Mouse (Mus musculus) limb, embryonic 10.5 days (tissue): ENCODE results near the gene Dclre1a. TPM values are rescaled to one million over a fixed set of nuclear protein-coding genes. Genes with fewer than 3 reads are reported as not detected.
"Not testable (repeated sequence)": the region's sequence is repeated elsewhere in the genome, so short reads cannot be mapped to it uniquely, and the experiment has no call there.

Source experiments
- DNase-seq: peaks from one replicate; pipeline ENCODE4 v3.0.0-alpha.2; 2017; ENCODE audit warnings: low spot score
- H3K27ac ChIP-seq: fragments of 300-500 bp; sonication (generic); 2 replicates; pipeline ENCODE4 v1.5.1; 2016; ENCODE audit warnings: mild to moderate bottlenecking
- H3K27me3 ChIP-seq: fragments of 300-500 bp; sonication (generic); 2 replicates; pipeline ENCODE4 v1.6.1; 2016; ENCODE audit warnings: low read depth, mild to moderate bottlenecking; ENCODE audit not compliant: poor library complexity, severe bottlenecking
- H3K36me3 ChIP-seq: fragments of 300-500 bp; sonication (generic); 2 replicates; pipeline ENCODE4 v1.6.1; 2016; ENCODE audit warnings: mild to moderate bottlenecking, moderate library complexity
- H3K4me1 ChIP-seq: fragments of 300-500 bp; sonication (generic); 2 replicates; pipeline ENCODE4 v1.6.1; 2016
- H3K4me3 ChIP-seq: fragments of 300-500 bp; sonication (generic); 2 replicates; pipeline ENCODE4 v1.5.1; 2016; ENCODE audit warnings: mild to moderate bottlenecking, moderate library complexity
- H3K9me3 ChIP-seq: fragments of 300-500 bp; sonication (generic); replicated peaks from 2 replicates; pipeline ENCODE4 v1.6.1; 2016; ENCODE audit warnings: mild to moderate bottlenecking
- WGBS: fragments of 180-500 bp; shearing (Covaris S2); methylation state at CpG from one replicate; pipeline ENCODE4 v1.1.7; 2016; 5-methylcytosine and 5-hydroxymethylcytosine counted together
- polyA plus RNA-seq: library from polyadenylated mRNA; unstranded; fragments of >200 nt; fragmentation: Nextera tagmentation; extraction: Ambion mirVana; gene quantifications from 2 replicates; pipeline ENCODE4 v1.2.1, GENCODE M21; 2016

Gene Dclre1a
- polyA plus RNA-seq, 1 experiment from 2014 or later, result 20.9 TPM

- 94% methylated on average over 12 of the region's 12 CpGs for WGBS
- H3K27me3 ChIP-seq, result no peaks in the 10 kb centered on the region
- H3K36me3 ChIP-seq, result peaks cover 52% of the 10 kb centered on the region
- DNase-seq, result no peak
- H3K4me3 ChIP-seq, result no peak overlapping the region
- H3K4me1 ChIP-seq, result peaks cover 10% of the 10 kb centered on the region
- no peak overlapping the region for H3K27ac ChIP-seq
- H3K9me3 ChIP-seq, result no peaks in the 10 kb centered on the region
Measured at GRCm38 (mm10) chr19:56543320-56543719, 4.7 kb downstream of the Dclre1a start.

DNA sequence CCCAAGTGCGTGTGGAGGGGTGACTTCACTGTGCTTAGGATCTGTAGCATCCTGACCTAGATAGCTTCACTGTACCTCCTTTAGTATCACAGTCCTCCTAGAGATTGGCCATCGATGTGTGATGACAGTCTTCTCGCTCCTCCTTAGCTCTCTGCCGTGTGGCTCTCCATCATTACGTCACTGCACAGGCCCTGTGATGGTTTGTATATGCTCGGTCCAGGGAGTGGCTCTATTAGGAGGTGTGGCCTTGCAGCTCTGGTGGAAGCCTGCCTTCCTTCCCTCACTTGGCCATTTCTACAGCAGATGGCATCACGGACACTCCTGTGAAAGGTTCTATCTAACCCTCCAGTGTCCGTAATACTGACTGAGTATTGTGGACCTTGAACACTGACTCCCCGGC, 12.3 kb downstream of the Dclre1a start:
- H3K27ac ChIP-seq, result no peak overlapping the region
- H3K4me1 ChIP-seq, result no peaks in the 10 kb centered on the region
- DNase-seq, result no peak
- H3K36me3 ChIP-seq, result peaks cover 55% of the 10 kb centered on the region
- no peaks in the 10 kb centered on the region for H3K9me3 ChIP-seq
- no peaks in the 10 kb centered on the region for H3K27me3 ChIP-seq
- H3K4me3 ChIP-seq, result no peak overlapping the region
- WGBS, result 92% methylated on average over 9 of the region's 9 CpGs

GRCm38 (mm10) chr19:56535064-56535463, 13.0 kb downstream of the Dclre1a start:
- H3K36me3 ChIP-seq, result peaks cover 50% of the 10 kb centered on the region
- no peak overlapping the region for H3K27ac ChIP-seq
- no peak for DNase-seq
- no peak overlapping the region for H3K4me3 ChIP-seq
- H3K9me3 ChIP-seq, result no peaks in the 10 kb centered on the region
- 87% methylated on average over 9 of the region's 9 CpGs for WGBS
- no peaks in the 10 kb centered on the region for H3K27me3 ChIP-seq
- no peaks in the 10 kb centered on the region for H3K4me1 ChIP-seq

- DNase-seq, result no peak
- no peaks in the 10 kb centered on the region for H3K9me3 ChIP-seq
- 95% methylated on average over 3 of the region's 3 CpGs for WGBS
- no peaks in the 10 kb centered on the region for H3K4me1 ChIP-seq
- H3K27ac ChIP-seq, result no peak overlapping the region
- no peak overlapping the region for H3K4me3 ChIP-seq
- peaks cover 45% of the 10 kb centered on the region for H3K36me3 ChIP-seq
- H3K27me3 ChIP-seq, result no peaks in the 10 kb centered on the region
Measured at GRCm38 (mm10) chr19:56534337-56534736, 13.7 kb downstream of the Dclre1a start.

DNA sequence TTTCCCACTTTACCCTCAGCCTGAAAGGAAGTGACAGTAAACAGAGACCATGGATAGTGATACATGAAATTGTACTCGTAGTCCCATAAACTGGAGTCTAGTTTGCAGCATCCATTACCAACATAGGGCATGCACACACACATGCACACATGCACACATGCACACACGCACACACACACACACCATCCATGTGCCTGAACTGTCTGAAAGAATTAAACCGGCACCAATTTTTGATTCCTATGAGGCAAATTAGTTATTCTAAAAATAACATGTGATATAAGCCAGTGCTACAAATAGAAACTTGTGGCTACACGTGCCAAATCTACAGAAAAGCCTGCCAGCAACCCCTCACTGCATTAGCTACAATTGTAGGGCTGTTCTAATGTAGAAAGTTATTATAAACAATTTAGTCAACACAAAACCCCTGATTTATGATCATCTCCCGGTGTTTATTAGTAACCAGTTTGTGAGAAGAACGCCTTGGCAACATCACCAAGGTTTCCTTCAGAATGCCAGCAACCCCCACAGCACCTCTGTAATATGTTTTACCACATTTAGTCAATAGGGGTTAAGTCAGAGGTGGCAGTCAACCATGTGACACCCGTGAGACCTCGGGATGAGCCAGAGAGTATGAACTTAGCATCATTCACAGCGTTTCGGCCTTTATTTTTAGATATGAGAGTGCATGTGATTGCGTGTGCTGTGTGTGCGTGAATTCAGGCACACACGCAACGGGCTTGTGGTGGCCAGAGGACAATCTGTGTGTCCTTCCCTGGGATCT, 14.5 kb downstream of the Dclre1a start:
- no peak for DNase-seq
- Histone ChIP-seq H3K27ac (no peak overlapping the region), H3K9me3 (no peaks in the 10 kb centered on the region), H3K27me3 (no peaks in the 10 kb centered on the region), H3K36me3 (peaks cover 39% of the 10 kb centered on the region), H3K4me3 (no peak overlapping the region), H3K4me1 (no peaks in the 10 kb centered on the region)
- 91% methylated on average over 14 of the region's 14 CpGs for WGBS

DNA sequence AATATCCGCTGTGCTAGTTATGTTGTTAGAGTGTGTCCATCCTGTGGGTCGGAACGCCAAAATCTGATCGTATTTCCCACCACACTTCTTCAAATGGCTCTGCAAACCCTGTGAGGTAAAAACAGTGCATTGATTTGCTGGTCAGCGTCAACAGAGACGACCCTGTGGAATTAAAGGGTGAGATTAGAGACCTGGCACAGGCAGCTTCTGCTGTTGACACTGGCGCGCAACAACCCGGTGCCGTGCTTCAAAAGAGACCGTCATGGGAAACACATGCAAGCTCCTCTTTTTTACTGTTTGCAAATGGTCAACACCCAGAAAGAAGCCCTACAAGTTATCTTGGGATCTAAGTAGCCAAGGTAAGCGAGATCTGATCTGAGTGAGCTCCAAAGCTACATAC, 16.8 kb downstream of the Dclre1a start:
- Histone ChIP-seq H3K4me1 (no peaks in the 10 kb centered on the region), H3K9me3 (no peaks in the 10 kb centered on the region), H3K27ac (no peak overlapping the region), H3K27me3 (no peaks in the 10 kb centered on the region), H3K4me3 (no peak overlapping the region), H3K36me3 (peaks cover 23% of the 10 kb centered on the region)
- WGBS, result 95% methylated on average over 12 of the region's 12 CpGs
- no peak for DNase-seq

GRCm38 (mm10) chr19:56530529-56530928, 17.5 kb downstream of the Dclre1a start:
- not testable (repeated sequence) for H3K4me3 ChIP-seq, H3K27ac ChIP-seq, H3K27me3 ChIP-seq, DNase-seq, H3K4me1 ChIP-seq, H3K9me3 ChIP-seq
- WGBS, result no CpG with 5 or more reads among the region's 11 CpGs
- peaks cover 16% of the 10 kb centered on the region for H3K36me3 ChIP-seq

DNA sequence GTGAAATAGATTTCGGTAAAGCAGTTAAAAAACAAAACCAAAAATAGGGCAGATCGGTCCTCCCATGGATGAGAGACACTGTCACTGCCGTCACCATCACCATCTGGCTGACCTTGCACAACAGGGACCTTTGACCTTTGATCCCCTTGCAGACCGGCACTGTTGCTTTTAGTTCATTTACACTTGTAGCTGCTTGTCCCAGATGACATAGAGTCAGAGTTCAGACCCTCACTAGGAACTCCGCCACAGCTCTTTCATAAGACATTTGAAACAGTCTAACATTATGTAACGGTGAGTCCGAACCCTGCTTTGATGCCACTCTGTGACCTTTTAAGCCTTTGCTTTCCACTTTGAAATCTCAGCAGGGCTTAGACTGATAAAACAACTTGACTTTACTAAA, 28.6 kb downstream of the Dclre1a start:
- not testable (repeated sequence) for H3K27me3 ChIP-seq, DNase-seq, H3K4me1 ChIP-seq, H3K36me3 ChIP-seq, H3K4me3 ChIP-seq, H3K9me3 ChIP-seq, H3K27ac ChIP-seq
- WGBS, result no CpG with 5 or more reads among the region's 7 CpGs

DNA sequence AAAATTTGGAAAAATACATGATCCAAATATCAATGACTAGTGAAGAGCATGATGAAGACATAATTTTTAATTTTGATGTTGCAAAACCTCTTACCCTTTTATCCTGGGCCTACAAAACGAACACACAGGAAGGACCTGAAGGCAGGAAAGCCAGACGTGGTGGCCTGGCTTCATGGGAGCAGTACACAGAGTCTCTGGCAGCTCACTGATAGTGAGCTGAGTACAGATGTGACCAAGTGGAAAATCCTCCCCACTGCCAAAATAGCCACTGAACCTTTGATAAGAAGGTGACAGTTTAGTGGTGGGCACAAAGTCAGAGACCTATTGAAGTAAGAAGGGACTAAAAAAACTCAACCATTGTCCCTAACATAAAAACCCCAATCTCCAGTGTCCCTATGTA, 34.5 kb downstream of the Dclre1a start:
- WGBS, result no CpG with 5 or more reads among the region's 2 CpGs
- DNase-seq, H3K27me3 ChIP-seq, H3K36me3 ChIP-seq, H3K4me3 ChIP-seq, H3K27ac ChIP-seq, H3K4me1 ChIP-seq, H3K9me3 ChIP-seq: not testable (repeated sequence)

DNA sequence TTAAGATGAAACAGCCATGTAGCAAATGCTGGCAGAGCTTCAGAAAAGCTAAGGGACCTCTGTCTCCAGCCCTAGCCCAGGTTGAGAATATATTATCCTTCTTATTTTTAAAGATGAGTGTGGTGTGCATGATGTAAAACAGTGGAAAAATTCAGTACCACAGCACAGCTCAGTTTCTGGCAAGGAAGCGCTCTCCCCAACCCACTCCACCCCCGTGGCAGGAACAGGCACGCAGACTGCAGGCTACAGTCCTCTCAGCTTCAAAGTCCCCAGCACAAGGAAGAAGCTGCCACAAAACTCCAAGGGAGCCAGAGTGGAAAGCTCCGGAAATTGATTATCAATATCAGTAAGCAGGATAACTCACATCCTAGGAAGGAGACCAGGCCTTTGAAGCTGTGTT, 36.8 kb downstream of the Dclre1a start:
- no CpG with 5 or more reads among the region's 4 CpGs for WGBS
- H3K27me3 ChIP-seq, DNase-seq, H3K9me3 ChIP-seq, H3K36me3 ChIP-seq, H3K27ac ChIP-seq, H3K4me1 ChIP-seq, H3K4me3 ChIP-seq: not testable (repeated sequence)

GRCm38 (mm10) chr19:56503525-56503924, 44.5 kb downstream of the Dclre1a start:
- no CpG with 5 or more reads among the region's 5 CpGs for WGBS
- H3K4me1 ChIP-seq, H3K27me3 ChIP-seq, H3K27ac ChIP-seq, H3K9me3 ChIP-seq, DNase-seq, H3K4me3 ChIP-seq, H3K36me3 ChIP-seq: not testable (repeated sequence)

- H3K9me3 ChIP-seq, result not testable (repeated sequence)
- no CpG with 5 or more reads among the region's 5 CpGs for WGBS
Measured at GRCm38 (mm10) chr19:56503069-56503468, 45.0 kb downstream of the Dclre1a start.

DNA sequence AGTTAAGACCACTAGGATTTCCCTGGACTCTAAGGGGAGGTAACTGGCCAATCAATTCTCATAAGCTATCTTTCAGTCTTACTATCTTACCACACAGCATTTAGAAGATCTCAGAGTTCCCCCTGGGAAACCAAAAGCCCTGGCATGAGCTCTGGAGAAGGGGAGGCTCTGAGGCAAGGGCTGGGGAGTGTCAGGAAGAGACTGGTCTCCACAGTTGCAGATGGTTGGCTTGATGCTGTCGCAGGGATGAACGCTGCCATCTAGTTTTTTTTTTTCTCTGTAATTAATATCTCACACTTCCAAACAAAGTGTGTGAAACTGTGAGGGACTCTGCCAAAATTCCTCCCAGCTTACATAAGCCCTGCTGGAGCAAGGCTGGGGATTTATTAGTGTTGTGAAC, 53.9 kb downstream of the Dclre1a start:
- not testable (repeated sequence) for H3K27me3 ChIP-seq, H3K36me3 ChIP-seq, DNase-seq, H3K9me3 ChIP-seq, H3K4me3 ChIP-seq, H3K4me1 ChIP-seq, H3K27ac ChIP-seq
- WGBS, result no CpG with 5 or more reads among the region's 2 CpGs

More at GRCm38 (mm10) chr19:56503069-56503468, 45.0 kb downstream of the Dclre1a start:
- not testable (repeated sequence) for H3K27ac ChIP-seq, H3K4me1 ChIP-seq, DNase-seq, H3K36me3 ChIP-seq, H3K27me3 ChIP-seq, H3K4me3 ChIP-seq

DNA sequence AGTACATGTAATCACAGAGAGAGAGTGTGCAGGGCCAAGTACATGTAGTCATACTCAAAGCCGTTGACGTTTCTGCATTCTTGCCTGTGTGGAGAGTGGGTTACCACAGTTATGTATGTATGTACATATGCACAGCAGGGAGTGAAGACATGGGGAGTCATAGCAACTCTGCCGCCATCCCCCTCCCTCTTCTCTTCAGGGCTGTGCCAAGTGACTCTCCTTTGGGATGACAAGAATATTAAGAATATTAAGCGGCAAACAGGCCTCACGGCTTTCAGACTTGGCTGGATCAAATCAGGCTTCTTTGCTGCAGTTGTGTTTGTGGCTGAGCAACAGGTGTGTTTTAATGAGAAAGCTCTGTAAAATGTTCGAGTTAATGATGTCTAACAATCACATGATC, 58.4 kb downstream of the Dclre1a start:
- WGBS, result 88% methylated on average over 6 of the region's 6 CpGs
- peaks cover 26% of the 10 kb centered on the region for H3K4me1 ChIP-seq
- no peak overlapping the region for H3K4me3 ChIP-seq
- no peak overlapping the region for H3K27ac ChIP-seq
- no peaks in the 10 kb centered on the region for H3K36me3 ChIP-seq
- DNase-seq, result no peak
- H3K9me3 ChIP-seq, result no peaks in the 10 kb centered on the region
- H3K27me3 ChIP-seq, result no peaks in the 10 kb centered on the region
